Mouse (Mus musculus) olfactory bulb, adult 2 months (tissue): ENCODE measurements around the gene Tm9sf2. TPM values are rescaled to one million over a fixed set of nuclear protein-coding genes. Genes with fewer than 3 reads are reported as not detected.

ENCODE experiments used
- H3K27ac ChIP-seq: fragments of 200-500 bp; 2 replicates; pipeline ENCODE4 v1.5.1; 2012; ENCODE audit warnings: low read depth, low read length; ENCODE audit not compliant: insufficient read depth
- H3K4me1 ChIP-seq: fragments of 200-500 bp; 2 replicates; pipeline ENCODE4 v1.6.1; 2012; ENCODE audit warnings: low read length; ENCODE audit not compliant: control insufficient read depth, insufficient read depth
- H3K4me3 ChIP-seq: fragments of 200-500 bp; 2 replicates; pipeline ENCODE4 v1.5.1; 2012; ENCODE audit warnings: mild to moderate bottlenecking, low read depth, low read length, moderate library complexity; ENCODE audit not compliant: insufficient read depth
- CTCF ChIP-seq: fragments of 200-500 bp; IDR thresholded peaks from 2 replicates; pipeline ENCODE4 v1.5.1; 2012; ENCODE audit warnings: low read depth, mild to moderate bottlenecking, low read length, moderate library complexity; ENCODE audit not compliant: insufficient read depth
- POLR2A ChIP-seq: fragments of 200-500 bp; IDR thresholded peaks from 2 replicates; pipeline ENCODE4 v1.6.1; 2012; ENCODE audit warnings: mild to moderate bottlenecking, low read depth, low read length, moderate library complexity; ENCODE audit not compliant: insufficient read depth
- WGBS: fragments of 180-500 bp; shearing (Covaris S2); methylation state at CpG from one replicate; pipeline ENCODE4 v1.1.7; 2018; 5-methylcytosine and 5-hydroxymethylcytosine counted together
- polyA plus RNA-seq: library from polyadenylated mRNA; stranded (reverse); fragments of >200 nt; gene quantifications from 2 replicates; pipeline ENCODE4 v1.2.4, GENCODE M21; 2012; ENCODE audit warnings: low replicate concordance; ENCODE audit not compliant: missing spikeins, insufficient read depth, insufficient read length

Gene Tm9sf2
- polyA plus RNA-seq, 1 experiment = not detected

- no peak for TF ChIP-seq CTCF
- no peak for TF ChIP-seq POLR2A
- WGBS = 76% methylated on average over 1 of the region's 1 CpGs
- no peak overlapping the region for H3K4me3 ChIP-seq
- H3K27ac ChIP-seq = no peak overlapping the region
- no peaks in the 10 kb centered on the region for H3K4me1 ChIP-seq
Observed at GRCm38 (mm10) chr14:122145374-122145773, 38.5 kb downstream of the Tm9sf2 start.

DNA sequence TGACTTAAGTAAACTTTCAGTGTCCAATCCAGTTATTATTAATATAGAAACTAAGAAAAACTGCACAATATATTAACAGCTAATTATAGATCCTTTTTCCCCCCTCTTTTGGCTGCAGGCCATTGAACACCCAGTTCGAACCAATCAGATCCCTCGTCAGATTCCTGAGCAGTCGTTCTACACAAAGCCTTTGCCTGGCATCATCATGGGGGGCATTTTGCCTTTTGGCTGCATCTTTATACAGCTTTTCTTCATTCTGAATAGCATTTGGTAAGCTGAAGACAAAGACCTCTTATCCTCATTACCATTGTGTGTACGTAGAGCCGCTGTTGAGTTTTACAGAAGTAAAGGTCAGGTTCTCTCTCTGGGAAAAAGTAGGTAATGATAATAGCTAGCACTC lies 43.8 kb downstream of the Tm9sf2 start:
- Histone ChIP-seq H3K27ac (no peak overlapping the region), H3K4me1 (no peaks in the 10 kb centered on the region), H3K4me3 (no peak overlapping the region)
- TF ChIP-seq CTCF (no peak), POLR2A (no peak)
- WGBS = 27% methylated on average over 5 of the region's 5 CpGs

GRCm38 (mm10) chr14:122157738-122158137 lies 50.9 kb downstream of the Tm9sf2 start:
- Histone ChIP-seq H3K4me3 (no peak overlapping the region), H3K4me1 (no peaks in the 10 kb centered on the region), H3K27ac (no peak overlapping the region)
- no peak for TF ChIP-seq POLR2A
- TF ChIP-seq CTCF = no peak
- 76% methylated on average over 7 of the region's 7 CpGs for WGBS

- H3K27ac ChIP-seq = no peak overlapping the region
- no peaks in the 10 kb centered on the region for H3K4me1 ChIP-seq
- TF ChIP-seq CTCF (no peak), POLR2A (no peak)
- 94% methylated on average over 1 of the region's 1 CpGs for WGBS
- H3K4me3 ChIP-seq = no peak overlapping the region
Observed at GRCm38 (mm10) chr14:122160916-122161315, 54.1 kb downstream of the Tm9sf2 start.

GRCm38 (mm10) chr14:122168912-122169311 lies 62.1 kb downstream of the Tm9sf2 start:
- no peak for TF ChIP-seq CTCF
- TF ChIP-seq POLR2A = no peak
- WGBS = 55% methylated on average over 7 of the region's 7 CpGs
- Histone ChIP-seq H3K27ac (no peak overlapping the region), H3K4me3 (no peak overlapping the region), H3K4me1 (no peaks in the 10 kb centered on the region)

- 76% methylated on average over 7 of the region's 7 CpGs for WGBS
- H3K4me3 ChIP-seq = no peak overlapping the region
- no peak for TF ChIP-seq POLR2A
- no peak for TF ChIP-seq CTCF
- H3K4me1 ChIP-seq = no peaks in the 10 kb centered on the region
- H3K27ac ChIP-seq = no peak overlapping the region
Observed at GRCm38 (mm10) chr14:122170202-122170781, 63.5 kb downstream of the Tm9sf2 start.

DNA sequence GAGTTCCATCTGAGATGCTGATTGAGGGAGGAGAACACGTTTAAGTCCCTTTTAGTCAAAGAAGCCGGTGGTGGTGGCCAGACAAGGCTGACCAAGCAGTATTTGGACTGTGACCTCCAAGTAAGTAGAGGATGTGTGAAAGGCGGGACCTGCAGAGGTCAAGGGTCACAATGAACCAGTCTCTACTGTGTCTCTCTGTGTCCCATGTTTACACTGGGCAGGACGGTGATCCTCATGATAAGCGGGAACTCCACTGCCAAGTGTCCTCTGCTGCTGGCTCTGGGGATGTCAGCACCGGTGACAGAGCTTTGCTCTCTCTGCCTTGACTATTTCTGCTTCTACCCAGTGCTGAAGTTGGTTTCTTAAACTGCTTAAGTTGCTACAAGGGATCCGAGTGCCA lies 64.2 kb downstream of the Tm9sf2 start:
- H3K4me1 ChIP-seq = no peaks in the 10 kb centered on the region
- TF ChIP-seq POLR2A (no peak), CTCF (no peak)
- H3K27ac ChIP-seq = no peak overlapping the region
- H3K4me3 ChIP-seq = no peak overlapping the region
- 92% methylated on average over 7 of the region's 7 CpGs for WGBS

DNA sequence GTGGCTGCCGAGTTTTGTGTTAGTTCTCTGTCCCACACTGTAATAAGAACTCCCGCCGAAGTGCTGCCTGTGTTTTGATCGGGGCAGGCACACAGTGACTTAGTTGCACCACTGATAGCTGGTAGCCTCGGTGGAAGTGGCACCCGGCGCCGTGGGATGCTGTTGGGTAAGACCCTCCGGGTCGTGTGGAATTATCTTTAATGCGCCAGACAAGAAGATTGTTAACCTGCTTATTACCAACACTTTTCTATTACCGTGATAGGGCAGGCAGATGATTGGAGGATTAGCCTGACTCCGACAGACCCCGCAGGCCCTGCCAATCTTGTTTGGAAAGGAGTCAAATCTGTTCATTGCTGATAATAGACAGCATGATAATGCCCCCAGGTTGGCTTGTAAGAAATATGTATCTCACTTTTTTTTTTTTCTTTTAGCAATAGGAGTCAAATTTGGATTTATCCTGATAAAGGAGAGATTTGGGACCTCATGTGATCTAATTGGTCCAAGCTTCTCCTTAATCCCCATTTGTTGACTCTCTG lies 69.5 kb downstream of the Tm9sf2 start:
- WGBS = 59% methylated on average over 14 of the region's 14 CpGs
- TF ChIP-seq POLR2A (no peak), CTCF (no peak)
- Histone ChIP-seq H3K4me1 (no peaks in the 10 kb centered on the region), H3K27ac (no peak overlapping the region), H3K4me3 (no peak overlapping the region)

GRCm38 (mm10) chr14:122179262-122179661 lies 72.4 kb downstream of the Tm9sf2 start:
- 0 out of 2 replicates have a peak, but pooled peaks cover 2% of the 10 kb centered on the region for H3K4me1 ChIP-seq
- no peak overlapping the region for H3K4me3 ChIP-seq
- TF ChIP-seq CTCF (no peak), POLR2A (no peak)
- 52% methylated on average over 16 of the region's 16 CpGs for WGBS
- no peak overlapping the region for H3K27ac ChIP-seq
